Mouse (Mus musculus): ENCODE data around the gene Aqp5. TPM values are rescaled to one million over a fixed set of nuclear protein-coding genes. Genes with fewer than 3 reads are reported as not detected.

Gene Aqp5
- polyA plus RNA-seq, 1 experiment from 2014 or later, result 2.5 TPM

Other genes starting within 250 kb of the Aqp5 start
- 8.2 and 8.8 TPM in 2 replicates for gene Fmnl3, start 220.3 kb upstream of the Aqp5 start, polyA plus RNA-seq (2015; fragmentation: Nextera tagmentation; extraction: Ambion mirVana)
- 255 and 257 TPM in 2 replicates for gene Tmbim6, start 197.9 kb upstream of the Aqp5 start, polyA plus RNA-seq (2015; fragmentation: Nextera tagmentation; extraction: Ambion mirVana)
- gene Nckap5l, start 133.0 kb upstream of the Aqp5 start, polyA plus RNA-seq (2015; fragmentation: Nextera tagmentation; extraction: Ambion mirVana), result 12.3 and 13.6 TPM in 2 replicates
- 22.6 and 23.4 TPM in 2 replicates for gene Bcdin3d, start 116.1 kb upstream of the Aqp5 start, polyA plus RNA-seq (2015; fragmentation: Nextera tagmentation; extraction: Ambion mirVana)
- gene Faim2, start 62.6 kb upstream of the Aqp5 start, polyA plus RNA-seq (2015; fragmentation: Nextera tagmentation; extraction: Ambion mirVana), result 16.5 and 16.6 TPM in 2 replicates
- gene Aqp2, start 11.7 kb upstream of the Aqp5 start, polyA plus RNA-seq (2015; fragmentation: Nextera tagmentation; extraction: Ambion mirVana), result not detected in 2 replicates
- gene Aqp6, start 10.6 kb downstream of the Aqp5 start, polyA plus RNA-seq (2015; fragmentation: Nextera tagmentation; extraction: Ambion mirVana), result 2.6 and 3.2 TPM in 2 replicates
- gene Racgap1, start 60.9 kb downstream of the Aqp5 start, polyA plus RNA-seq (2015; fragmentation: Nextera tagmentation; extraction: Ambion mirVana), result 97.6 and 102 TPM in 2 replicates
- 58.3 and 63.0 TPM in 2 replicates for gene Asic1, start 79.6 kb downstream of the Aqp5 start, polyA plus RNA-seq (2015; fragmentation: Nextera tagmentation; extraction: Ambion mirVana)
- gene Smarcd1, start 111.3 kb downstream of the Aqp5 start, polyA plus RNA-seq (2015; fragmentation: Nextera tagmentation; extraction: Ambion mirVana), result 134 and 145 TPM in 2 replicates
- not detected in 2 replicates for gene Gm17349, start 114.7 kb downstream of the Aqp5 start, polyA plus RNA-seq (2015; fragmentation: Nextera tagmentation; extraction: Ambion mirVana)
- 1.6 and 2.1 TPM in 2 replicates for gene Gpd1, start 126.7 kb downstream of the Aqp5 start, polyA plus RNA-seq (2015; fragmentation: Nextera tagmentation; extraction: Ambion mirVana)
- 160 and 174 TPM in 2 replicates for gene Cox14, start 134.8 kb downstream of the Aqp5 start, polyA plus RNA-seq (2015; fragmentation: Nextera tagmentation; extraction: Ambion mirVana)
- 73.6 and 74.3 TPM in 2 replicates for gene Cers5, start 182.1 kb downstream of the Aqp5 start, polyA plus RNA-seq (2015; fragmentation: Nextera tagmentation; extraction: Ambion mirVana)